Mouse (Mus musculus) bone marrow macrophage, adult 2 months (primary cell): ENCODE measurements around the gene LTO1. TPM values are rescaled to one million over a fixed set of nuclear protein-coding genes. Genes with fewer than 3 reads are reported as not detected.

Experiments
- H3K27ac ChIP-seq: 2 replicates; pipeline ENCODE4 v1.5.1; 2012; ENCODE audit warnings: low read depth, low read length; ENCODE audit not compliant: insufficient read depth
- H3K4me1 ChIP-seq: 2 replicates; pipeline ENCODE4 v1.6.1; 2012; ENCODE audit warnings: low read length; ENCODE audit not compliant: control insufficient read depth, insufficient read depth
- H3K4me3 ChIP-seq: 2 replicates; pipeline ENCODE4 v1.5.1; 2012; ENCODE audit warnings: mild to moderate bottlenecking, low read length, moderate library complexity; ENCODE audit not compliant: insufficient read depth
- CTCF ChIP-seq: IDR thresholded peaks from 2 replicates; pipeline ENCODE4 v1.5.1; 2012; ENCODE audit warnings: low read depth, mild to moderate bottlenecking, low read length, moderate library complexity
- POLR2A ChIP-seq: IDR thresholded peaks from 2 replicates; pipeline ENCODE4 v1.6.1; 2012; ENCODE audit warnings: mild to moderate bottlenecking, low read depth, low read length, borderline replicate concordance
- polyA plus RNA-seq: library from polyadenylated mRNA; stranded (reverse); fragments of >200 nt; gene quantifications from 2 replicates; pipeline ENCODE4 v1.2.4, GENCODE M21; 2012; ENCODE audit not compliant: missing spikeins, insufficient read depth, insufficient read length

The LTO1 gene
- polyA plus RNA-seq, 1 experiment: 30.3 TPM

- H3K4me3 ChIP-seq: no peak overlapping the region
- TF ChIP-seq POLR2A: no peak
- TF ChIP-seq CTCF: no peak
- H3K27ac ChIP-seq: no peak overlapping the region
- H3K4me1 ChIP-seq: no peaks in the 10 kb centered on the region
Observed at GRCm38 (mm10) chr7:144958509-144959395, 43.9 kb downstream of the LTO1 start.

- peaks cover 5% of the 10 kb centered on the region; the same call in 1 of the 2 replicates for H3K4me1 ChIP-seq
- no peak overlapping the region for H3K27ac ChIP-seq
- H3K4me3 ChIP-seq: no peak overlapping the region
- TF ChIP-seq POLR2A: no peak
Observed at GRCm38 (mm10) chr7:144963911-144964310, 49.0 kb downstream of the LTO1 start.

GRCm38 (mm10) chr7:144964316-144964715 is 49.4 kb downstream of the LTO1 start:
- Histone ChIP-seq H3K4me3 (no peak overlapping the region), H3K27ac (no peak overlapping the region), H3K4me1 (peaks cover 5% of the 10 kb centered on the region; the same call in 1 of the 2 replicates)
- no peak for TF ChIP-seq POLR2A
- no peak for TF ChIP-seq CTCF

GRCm38 (mm10) chr7:144965893-144966292 is 51.0 kb downstream of the LTO1 start:
- Histone ChIP-seq H3K4me3 (no peak overlapping the region), H3K27ac (no peak overlapping the region), H3K4me1 (peaks cover 12% of the 10 kb centered on the region)
- no peak for TF ChIP-seq CTCF
- no peak for TF ChIP-seq POLR2A

- H3K4me3 ChIP-seq: no peak overlapping the region
- H3K27ac ChIP-seq: no peak overlapping the region
- H3K4me1 ChIP-seq: peaks cover 12% of the 10 kb centered on the region
- no peak for TF ChIP-seq CTCF
- TF ChIP-seq POLR2A: no peak
Observed at GRCm38 (mm10) chr7:144970997-144971768, 56.3 kb downstream of the LTO1 start.

- Histone ChIP-seq H3K27ac (no peak overlapping the region), H3K4me1 (peaks cover 12% of the 10 kb centered on the region), H3K4me3 (no peak overlapping the region)
- TF ChIP-seq CTCF (no peak), POLR2A (no peak)
Observed at GRCm38 (mm10) chr7:144971769-144972168, 56.9 kb downstream of the LTO1 start.

- H3K4me3 ChIP-seq: no peak overlapping the region
- no peak for TF ChIP-seq CTCF
- TF ChIP-seq POLR2A: no peak
- H3K4me1 ChIP-seq: peaks cover 12% of the 10 kb centered on the region
Observed at GRCm38 (mm10) chr7:144973461-144973860, 58.6 kb downstream of the LTO1 start.

GRCm38 (mm10) chr7:144977121-144977520 is 62.2 kb downstream of the LTO1 start:
- no peak overlapping the region for H3K4me3 ChIP-seq
- H3K27ac ChIP-seq: no peak overlapping the region
- H3K4me1 ChIP-seq: peaks cover 21% of the 10 kb centered on the region
- no peak for TF ChIP-seq POLR2A

More at GRCm38 (mm10) chr7:144973461-144973860, 58.6 kb downstream of the LTO1 start:
- no peak overlapping the region for H3K27ac ChIP-seq

GRCm38 (mm10) chr7:144979814-144980213 is 64.9 kb downstream of the LTO1 start:
- H3K4me1 ChIP-seq: peaks cover 25% of the 10 kb centered on the region
- TF ChIP-seq POLR2A: no peak
- TF ChIP-seq CTCF: no peak
- no peak overlapping the region for H3K4me3 ChIP-seq
- no peak overlapping the region for H3K27ac ChIP-seq

Other genes with a start within 250 kb of the LTO1 start
- gene Ano1, start 163.1 kb upstream of the LTO1 start, polyA plus RNA-seq: not detected in 2 replicates
- gene Fgf3, start 77.0 kb upstream of the LTO1 start, polyA plus RNA-seq: not detected in 2 replicates
- gene Fgf4, start 67.7 kb upstream of the LTO1 start, polyA plus RNA-seq: not detected in 2 replicates
- not detected in 2 replicates for gene Fgf15, start 18.6 kb upstream of the LTO1 start, polyA plus RNA-seq
- gene Ccnd1, start 24.8 kb downstream of the LTO1 start, polyA plus RNA-seq: 31.4 and 31.9 TPM in 2 replicates